In genomic region chr13:65069969-65070368, GRCm38 (mm10) we compare ENCODE assay signal across 29 mouse cellular contexts. TPM values are rescaled to one million over a fixed set of nuclear protein-coding genes. Genes with fewer than 3 reads are reported as not detected.
"Had no signal": no experiment of that assay in that cellular context is flagged by ENCODE, and none has a peak within 500 bp of the region (broad histone marks: within the 10 kb centered on the region; RNA-seq: fewer than 3 reads in every experiment).

No protein-coding gene starts in this region.

- H3K4me1 ChIP-seq: kidney, embryonic 15.5 days; limb, embryonic 12.5 days; limb, embryonic 15.5 days; midbrain, embryonic 12.5 days; midbrain, embryonic 15.5 days; neural tube, embryonic 12.5 days; neural tube, embryonic 15.5 days had no signal

- DNase-seq: kidney, adult 8-10 months; kidney, postnatal 10 days; layer of hippocampus, adult 9-11 months; layer of hippocampus, postnatal 36 days; left cerebral cortex, postnatal 4 days; liver, postnatal 0 days; lung, embryonic 14.5 days; right cerebral cortex, adult 18-20 months; right cerebral cortex, postnatal 14 days; right cerebral cortex, postnatal 4 days; thymus, adult 2 months; thymus, postnatal 14 days; thymus, postnatal 4 days had no signal

- H3K9ac ChIP-seq: kidney, embryonic 15.5 days; limb, embryonic 12.5 days; limb, embryonic 15.5 days; liver, embryonic 14.5 days; liver, postnatal 0 days; lung, embryonic 14.5 days; midbrain, embryonic 12.5 days; midbrain, embryonic 15.5 days; neural tube, embryonic 12.5 days; neural tube, embryonic 15.5 days had no signal

- ATAC-seq: liver, postnatal 0 days; lung, postnatal 0 days; midbrain, embryonic 15.5 days had no signal

- H3K4me2 ChIP-seq: kidney, embryonic 15.5 days; limb, embryonic 12.5 days; limb, embryonic 15.5 days; liver, embryonic 11.5 days; lung, embryonic 14.5 days; midbrain, embryonic 12.5 days; midbrain, embryonic 15.5 days; neural tube, embryonic 12.5 days; neural tube, embryonic 15.5 days had no signal

- H3K4me3 ChIP-seq: kidney, embryonic 15.5 days; layer of hippocampus, adult 2 months; left cerebral cortex, adult 2 months; limb, embryonic 12.5 days; limb, embryonic 15.5 days; midbrain, embryonic 12.5 days; midbrain, embryonic 15.5 days; neural tube, embryonic 12.5 days; neural tube, embryonic 15.5 days had no signal

- H3K9me3 ChIP-seq: kidney, embryonic 15.5 days; limb, embryonic 12.5 days; limb, embryonic 15.5 days; midbrain, embryonic 12.5 days; midbrain, embryonic 15.5 days; neural tube, embryonic 12.5 days; neural tube, embryonic 15.5 days had no signal

- H3K27ac ChIP-seq: kidney, embryonic 15.5 days; layer of hippocampus, adult 2 months; left cerebral cortex, adult 2 months; limb, embryonic 12.5 days; limb, embryonic 15.5 days; liver, embryonic 14.5 days; midbrain, embryonic 12.5 days; midbrain, embryonic 15.5 days; neural tube, embryonic 12.5 days; neural tube, embryonic 15.5 days; stomach, postnatal 0 days had no signal

- H3K27me3 ChIP-seq: kidney, embryonic 15.5 days; limb, embryonic 12.5 days; limb, embryonic 15.5 days; midbrain, embryonic 12.5 days; midbrain, embryonic 15.5 days; neural tube, embryonic 12.5 days; neural tube, embryonic 15.5 days had no signal

RNA-seq across cellular contexts. Expression of gene Prss47, which starts 17.4 kb away (rescaled TPM):
- total RNA-seq: layer of hippocampus, adult 2 months; layer of hippocampus, postnatal 36 days; left cerebral cortex, adult 2 months; left cerebral cortex, postnatal 14 days; left cerebral cortex, postnatal 4 days had no signal
- polyA plus RNA-seq: kidney, embryonic 15.5 days; large intestine, adult 2 months; limb, embryonic 12.5 days; limb, embryonic 15.5 days; liver, embryonic 11.5 days; liver, embryonic 14.5 days; liver, postnatal 0 days; lung, embryonic 14.5 days; lung, postnatal 0 days; midbrain, embryonic 12.5 days; midbrain, embryonic 15.5 days; neural tube, embryonic 12.5 days; neural tube, embryonic 15.5 days; stomach, embryonic 14.5 days; stomach, postnatal 0 days; thymus, adult 2 months had no signal

RNA-seq across cellular contexts. Expression of gene Spata31d1c, which starts 37.1 kb away (rescaled TPM):
- total RNA-seq: layer of hippocampus, adult 2 months; layer of hippocampus, postnatal 36 days; left cerebral cortex, adult 2 months; left cerebral cortex, postnatal 14 days; left cerebral cortex, postnatal 4 days had no signal
- polyA plus RNA-seq: kidney, embryonic 15.5 days; large intestine, adult 2 months; limb, embryonic 12.5 days; limb, embryonic 15.5 days; liver, embryonic 11.5 days; liver, embryonic 14.5 days; liver, postnatal 0 days; lung, embryonic 14.5 days; lung, postnatal 0 days; midbrain, embryonic 12.5 days; midbrain, embryonic 15.5 days; neural tube, embryonic 12.5 days; neural tube, embryonic 15.5 days; stomach, embryonic 14.5 days; stomach, postnatal 0 days; thymus, adult 2 months had no signal
